Mouse (Mus musculus) limb, embryonic 11.5 days (tissue): ENCODE measurements around the gene Mrgpra6. TPM values are rescaled to one million over a fixed set of nuclear protein-coding genes. Genes with fewer than 3 reads are reported as not detected.

Experiments used
- ATAC-seq: fragments of 200-750 bp; cut with Nextera tagmentation; 2 replicates; pipeline ENCODE4 v1.8.0; 2017; ENCODE audit warnings: low read depth; ENCODE audit not compliant: insufficient number of reproducible peaks, low FRiP score, low TSS enrichment
- DNase-seq: peaks from one replicate; pipeline ENCODE4 v3.0.0-alpha.2; 2015; ENCODE audit warnings: low spot score
- H3K27ac ChIP-seq: fragments of 300-500 bp; sonication (generic); replicated peaks from 2 replicates; pipeline ENCODE4 v1.5.1; 2014; ENCODE audit warnings: low read depth, mild to moderate bottlenecking, low read length
- H3K27me3 ChIP-seq: fragments of 300-500 bp; sonication (generic); 2 replicates; pipeline ENCODE4 v1.6.1; 2014; ENCODE audit warnings: mild to moderate bottlenecking, low read length, mixed read lengths; ENCODE audit not compliant: control insufficient read depth, insufficient read depth
- H3K36me3 ChIP-seq: fragments of 300-500 bp; sonication (generic); 2 replicates; pipeline ENCODE4 v1.6.1; 2014; ENCODE audit warnings: mild to moderate bottlenecking, low read length, moderate library complexity, mixed read lengths; ENCODE audit not compliant: control insufficient read depth, insufficient read depth
- H3K4me1 ChIP-seq: fragments of 300-500 bp; sonication (generic); 2 replicates; pipeline ENCODE4 v1.6.1; 2014; ENCODE audit warnings: low read length, mixed read lengths; ENCODE audit not compliant: control insufficient read depth, insufficient read depth
- H3K4me2 ChIP-seq: fragments of 300-500 bp; sonication (generic); 2 replicates; pipeline ENCODE4 v1.6.1; 2014; ENCODE audit warnings: low read depth, mild to moderate bottlenecking, moderate library complexity; ENCODE audit not compliant: severe bottlenecking
- H3K4me3 ChIP-seq: fragments of 300-500 bp; sonication (generic); 2 replicates; pipeline ENCODE4 v1.5.1; 2014; ENCODE audit warnings: low read depth, low read length
- H3K9ac ChIP-seq: fragments of 300-500 bp; sonication (generic); 2 replicates; pipeline ENCODE4 v1.6.1; 2014; ENCODE audit warnings: mild to moderate bottlenecking, low read length
- H3K9me3 ChIP-seq: fragments of 300-500 bp; sonication (generic); 2 replicates; pipeline ENCODE4 v1.6.1; 2016; ENCODE audit warnings: low read length; ENCODE audit not compliant: control insufficient read depth
- WGBS: fragments of 180-500 bp; shearing (Covaris S2); extraction: QIAGEN DNeasy Blood & Tissue Kit; methylation state at CpG from one replicate; pipeline ENCODE4 v1.1.7; 2014; 5-methylcytosine and 5-hydroxymethylcytosine counted together
- polyA plus RNA-seq: library from polyadenylated mRNA; unstranded; fragments of >200 nt; fragmentation: Nextera tagmentation; extraction: Ambion mirVana; gene quantifications from 2 replicates; pipeline ENCODE4 v1.2.1, GENCODE M21; 2014

Mrgpra6 gene
- not detected in 2 replicates for polyA plus RNA-seq

DNA sequence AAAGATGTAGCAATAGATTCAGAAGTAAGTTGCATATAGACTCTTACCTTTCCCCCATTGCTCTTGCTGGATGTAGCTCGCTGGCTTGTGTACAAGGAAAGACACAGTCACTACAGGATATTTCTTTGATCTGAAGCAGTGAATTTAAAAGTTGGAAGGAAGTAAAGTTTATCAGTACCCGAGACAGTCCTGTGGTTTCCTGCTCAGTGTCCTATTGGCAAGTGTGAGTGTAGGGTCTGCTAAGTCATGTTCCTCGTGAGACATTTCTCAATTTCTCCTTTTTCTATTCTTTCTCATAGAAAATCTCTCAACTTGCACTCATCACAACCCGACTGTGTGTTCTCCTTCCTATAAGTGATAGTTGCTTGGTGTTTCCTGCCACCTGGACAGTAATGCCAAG lies at the start of gene Mrgpra6:
Gene Mrgpra6, minus strand, starts transcription at position 91 of the 400 bp plus-strand sequence.
- H3K27ac ChIP-seq = no peak within 1 kb of the TSS
- H3K36me3 ChIP-seq = no peaks in the 10 kb centered on the region
- no peak within 1 kb of the TSS for H3K4me3 ChIP-seq
- WGBS = 81% methylated on average over 4 of the region's 4 CpGs
- DNase-seq = no peak
- no peak for ATAC-seq
- no peak within 1 kb of the TSS for H3K9ac ChIP-seq
- H3K9me3 ChIP-seq = no peaks in the 10 kb centered on the region
- H3K4me2 ChIP-seq = no peak within 1 kb of the TSS
- H3K27me3 ChIP-seq = no peaks in the 10 kb centered on the region
- no peaks in the 10 kb centered on the region for H3K4me1 ChIP-seq

DNA sequence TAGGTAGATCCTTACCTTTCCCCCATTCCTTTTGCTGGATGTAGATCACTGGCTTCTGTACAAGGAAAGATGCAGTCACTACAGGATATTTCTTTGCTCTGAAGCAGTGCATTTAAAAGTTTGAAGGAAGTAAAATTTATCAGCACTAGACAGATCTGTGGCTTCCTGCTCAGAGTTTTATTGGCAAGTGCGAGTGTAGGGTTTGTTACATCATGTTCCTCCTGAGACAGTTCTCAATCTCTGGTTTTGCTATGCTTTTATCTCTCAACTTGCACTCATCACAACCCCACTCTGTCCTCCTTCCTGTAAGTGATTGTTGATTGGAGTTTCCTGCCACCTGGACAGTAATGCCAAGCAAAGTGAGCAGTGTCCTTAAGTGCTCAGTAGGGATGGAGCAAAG lies 48.0 kb upstream of the Mrgpra6 start, which contains the start of gene Mrgpra9:
Gene Mrgpra9, minus strand, starts transcription at position 79 of the 400 bp plus-strand sequence.
- no peaks in the 10 kb centered on the region for H3K9me3 ChIP-seq
- no peak for DNase-seq
- no peak within 1 kb of the TSS for H3K9ac ChIP-seq
- H3K27ac ChIP-seq = no peak within 1 kb of the TSS
- 74% methylated on average over 1 of the region's 1 CpGs for WGBS
- H3K4me1 ChIP-seq = no peaks in the 10 kb centered on the region
- H3K27me3 ChIP-seq = no peaks in the 10 kb centered on the region
- no peaks in the 10 kb centered on the region for H3K36me3 ChIP-seq
- H3K4me3 ChIP-seq = no peak within 1 kb of the TSS
- ATAC-seq = no peak
- no peak within 1 kb of the TSS for H3K4me2 ChIP-seq

DNA sequence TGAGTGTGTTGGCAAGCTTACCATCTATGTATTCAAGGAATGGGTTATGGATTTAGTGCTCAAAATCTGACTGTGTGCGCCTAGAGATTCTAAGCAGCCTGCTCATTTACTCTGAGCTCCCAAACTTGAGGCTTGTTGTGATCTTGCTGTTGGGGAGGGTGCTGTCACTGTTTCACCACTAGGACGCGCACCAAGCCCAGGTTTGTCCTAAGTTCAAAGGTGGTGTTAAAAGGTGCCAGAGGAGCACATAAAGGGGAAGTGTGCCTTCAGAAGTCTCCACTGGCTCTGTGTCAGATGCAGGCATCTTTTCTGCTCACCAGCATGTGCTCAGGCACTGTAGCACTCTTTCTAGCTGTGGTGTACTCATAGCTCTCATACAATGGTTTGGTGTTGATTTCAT lies 39.9 kb upstream of the Mrgpra6 start:
- Histone ChIP-seq H3K36me3 (no peaks in the 10 kb centered on the region), H3K27me3 (no peaks in the 10 kb centered on the region), H3K9ac (no peak overlapping the region), H3K4me1 (no peaks in the 10 kb centered on the region), H3K9me3 (no peaks in the 10 kb centered on the region), H3K4me3 (no peak overlapping the region), H3K27ac (no peak overlapping the region), H3K4me2 (no peak overlapping the region)
- 71% methylated on average over 3 of the region's 3 CpGs for WGBS
- DNase-seq = no peak
- no peak for ATAC-seq

DNA sequence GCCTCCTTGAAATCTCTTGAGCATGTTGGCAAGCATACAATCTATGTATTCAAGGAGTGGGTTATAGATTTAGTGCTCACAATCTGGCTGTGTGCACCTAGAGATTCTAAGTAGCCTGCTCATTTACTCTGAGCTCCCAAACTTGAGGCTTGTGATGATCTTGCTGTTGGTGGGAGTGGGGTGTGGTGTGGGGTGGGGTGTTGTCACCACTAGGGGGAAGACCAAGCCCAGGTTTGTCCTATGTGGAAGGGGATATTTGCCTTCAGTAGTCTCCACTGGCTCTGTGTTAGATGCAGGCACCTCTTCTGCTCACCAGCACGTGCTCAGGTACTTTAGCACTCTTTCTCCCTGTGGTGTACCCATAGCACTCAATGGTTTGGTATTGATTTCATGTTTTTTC lies 9.4 kb downstream of the Mrgpra6 start:
- Histone ChIP-seq H3K9ac (no peak overlapping the region), H3K36me3 (no peaks in the 10 kb centered on the region), H3K4me2 (no peak overlapping the region), H3K27me3 (no peaks in the 10 kb centered on the region), H3K27ac (no peak overlapping the region), H3K4me3 (no peak overlapping the region), H3K9me3 (no peaks in the 10 kb centered on the region; the same call in 1 of the 2 replicates), H3K4me1 (no peaks in the 10 kb centered on the region)
- WGBS = 48% methylated on average over 1 of the region's 1 CpGs
- DNase-seq = no peak
- no peak for ATAC-seq

DNA sequence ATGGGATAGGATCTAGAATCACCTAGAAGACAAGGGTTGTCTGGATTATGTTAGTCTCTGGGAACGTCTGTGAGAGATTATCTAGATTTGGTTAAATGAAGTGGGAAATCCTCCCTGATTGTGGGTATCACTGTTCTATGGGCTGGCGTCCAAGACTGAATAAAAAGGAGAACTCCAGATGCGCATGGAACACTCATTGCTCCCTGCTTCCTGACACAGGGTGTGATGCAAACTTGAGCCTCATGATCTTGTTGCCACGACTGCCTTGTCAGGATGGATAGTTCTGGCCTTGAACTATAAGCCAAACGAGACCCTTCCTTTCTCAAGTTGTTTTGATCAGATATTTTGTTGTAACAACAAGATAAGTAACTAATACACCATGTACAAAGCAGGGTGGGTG lies 33.9 kb downstream of the Mrgpra6 start:
- Histone ChIP-seq H3K36me3 (no peaks in the 10 kb centered on the region), H3K9ac (no peak overlapping the region), H3K4me2 (no peak overlapping the region), H3K27me3 (no peaks in the 10 kb centered on the region), H3K27ac (no peak overlapping the region), H3K4me1 (no peaks in the 10 kb centered on the region), H3K9me3 (no peaks in the 10 kb centered on the region), H3K4me3 (no peak overlapping the region)
- DNase-seq (no peak), ATAC-seq (no peak)
- 82% methylated on average over 5 of the region's 5 CpGs for WGBS

DNA sequence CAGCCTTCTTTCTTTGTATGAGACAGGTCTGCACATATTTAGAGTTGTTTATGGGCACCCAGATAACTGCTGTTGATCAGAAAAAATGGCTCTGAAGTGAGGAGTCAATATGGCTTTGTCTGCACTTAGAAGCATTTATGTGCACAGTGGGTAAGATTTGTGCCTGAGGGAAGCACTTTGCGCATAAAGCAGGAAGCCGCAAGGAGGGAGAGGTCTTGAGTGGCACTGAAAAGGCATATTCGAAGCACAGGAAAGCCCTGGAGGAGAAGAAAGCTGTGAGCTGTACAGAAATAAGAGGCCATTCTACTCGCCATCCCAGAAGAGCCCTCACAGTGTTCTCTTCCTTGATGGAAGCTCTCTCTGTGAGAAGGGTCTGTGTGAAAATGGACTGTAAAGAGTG lies 39.7 kb downstream of the Mrgpra6 start:
- ATAC-seq (no peak), DNase-seq (no peak)
- no peak overlapping the region for H3K27ac ChIP-seq
- no peak overlapping the region for H3K4me3 ChIP-seq
- no peaks in the 10 kb centered on the region for H3K4me1 ChIP-seq
- no peak overlapping the region for H3K9ac ChIP-seq
- H3K36me3 ChIP-seq = no peaks in the 10 kb centered on the region
- no peaks in the 10 kb centered on the region for H3K27me3 ChIP-seq
- no peak overlapping the region for H3K4me2 ChIP-seq
- no peaks in the 10 kb centered on the region for H3K9me3 ChIP-seq
- 79% methylated on average over 4 of the region's 4 CpGs for WGBS

DNA sequence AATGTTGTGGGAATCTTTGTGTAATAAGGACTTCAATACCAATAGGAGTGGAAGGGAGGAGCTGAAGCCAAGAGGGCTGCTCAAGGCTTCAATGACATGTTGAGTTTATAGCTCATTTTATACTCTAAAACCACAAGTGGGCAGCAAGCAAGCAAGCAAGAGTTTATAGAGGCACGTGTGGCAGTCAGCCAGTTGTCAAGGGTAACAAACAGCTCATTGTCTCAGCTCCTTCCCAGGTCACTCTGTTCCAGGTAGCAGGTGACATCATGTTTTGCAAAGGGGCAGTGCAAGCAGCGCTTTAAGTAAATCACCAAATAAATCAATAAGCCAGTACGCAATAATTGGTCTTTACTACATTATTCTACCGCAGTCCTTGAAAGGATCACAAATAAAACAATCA lies 41.5 kb downstream of the Mrgpra6 start:
- no peak overlapping the region for H3K4me3 ChIP-seq
- no peaks in the 10 kb centered on the region for H3K27me3 ChIP-seq
- H3K27ac ChIP-seq = no peak overlapping the region
- no peak overlapping the region for H3K9ac ChIP-seq
- H3K4me2 ChIP-seq = no peak overlapping the region
- DNase-seq = no peak
- 76% methylated on average over 4 of the region's 4 CpGs for WGBS
- H3K9me3 ChIP-seq = no peaks in the 10 kb centered on the region
- no peaks in the 10 kb centered on the region for H3K36me3 ChIP-seq
- no peaks in the 10 kb centered on the region for H3K4me1 ChIP-seq
- ATAC-seq = no peak

DNA sequence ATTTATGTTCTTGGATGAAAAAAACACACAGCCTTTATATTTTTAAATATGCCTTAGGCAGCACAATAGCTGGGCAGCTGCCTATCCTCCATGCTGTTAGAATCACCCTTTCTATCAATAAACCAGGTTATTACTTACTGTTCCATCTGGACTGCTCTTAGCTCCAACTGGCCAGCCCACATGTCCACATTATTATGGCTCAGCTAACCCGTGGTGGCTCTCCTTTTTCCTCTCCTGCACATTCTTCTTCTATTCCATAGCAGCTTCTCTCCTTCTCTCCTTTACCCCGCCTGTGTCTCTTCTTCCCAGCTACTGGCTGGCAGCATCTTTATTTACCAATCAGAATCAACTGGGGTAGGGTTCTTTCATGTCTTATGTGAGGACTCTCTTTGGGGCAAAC lies 46.3 kb downstream of the Mrgpra6 start:
- Histone ChIP-seq H3K4me2 (no peak overlapping the region), H3K27ac (no peak overlapping the region), H3K9me3 (no peaks in the 10 kb centered on the region), H3K4me1 (no peaks in the 10 kb centered on the region), H3K36me3 (no peaks in the 10 kb centered on the region), H3K9ac (no peak overlapping the region), H3K27me3 (no peaks in the 10 kb centered on the region), H3K4me3 (no peak overlapping the region)
- WGBS = 67% methylated on average over 2 of the region's 2 CpGs
- DNase-seq (no peak), ATAC-seq (no peak)

DNA sequence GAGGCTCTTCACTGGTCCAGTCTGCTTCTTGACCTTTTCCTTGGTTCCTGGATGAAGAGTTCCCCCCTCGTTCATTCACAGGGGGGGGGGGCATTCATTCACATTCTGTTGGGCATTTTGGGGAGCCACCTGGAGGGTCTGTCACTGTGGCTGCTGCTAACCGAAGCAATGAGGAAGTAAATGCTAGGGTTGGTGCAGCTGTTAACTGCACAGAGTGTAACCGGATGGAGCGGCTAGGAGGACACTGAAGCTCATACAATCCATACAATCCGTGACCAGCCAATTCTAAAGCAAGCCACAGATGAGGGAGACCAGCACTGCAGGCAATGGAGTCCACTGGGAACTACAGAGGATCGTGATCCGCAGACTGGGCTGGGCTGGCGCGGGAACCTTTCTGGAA lies 47.0 kb downstream of the Mrgpra6 start:
- no peak overlapping the region for H3K9ac ChIP-seq
- ATAC-seq (no peak), DNase-seq (no peak)
- H3K27me3 ChIP-seq = no peaks in the 10 kb centered on the region
- no peak overlapping the region for H3K4me3 ChIP-seq
- H3K9me3 ChIP-seq = no peaks in the 10 kb centered on the region
- no peaks in the 10 kb centered on the region for H3K36me3 ChIP-seq
- H3K4me2 ChIP-seq = no peak overlapping the region
- H3K27ac ChIP-seq = no peak overlapping the region
- 88% methylated on average over 9 of the region's 9 CpGs for WGBS
- no peaks in the 10 kb centered on the region for H3K4me1 ChIP-seq
